Mouse (Mus musculus) bone marrow, adult 2 months (tissue): Measurements from ENCODE around the gene Ipo5.

ENCODE experiments used
- CTCF ChIP-seq: fragments of 200-500 bp; IDR thresholded peaks from 2 replicates; pipeline ENCODE4 v1.5.1; 2011; ENCODE audit warnings: low read length, control low read depth; ENCODE audit not compliant: control insufficient read depth, insufficient read depth
- POLR2A ChIP-seq: fragments of 200-500 bp; IDR thresholded peaks from 2 replicates; pipeline ENCODE4 v1.6.1; 2011; ENCODE audit warnings: low read depth, mild to moderate bottlenecking, control low read depth, low read length, borderline replicate concordance; ENCODE audit not compliant: control insufficient read depth

DNA sequence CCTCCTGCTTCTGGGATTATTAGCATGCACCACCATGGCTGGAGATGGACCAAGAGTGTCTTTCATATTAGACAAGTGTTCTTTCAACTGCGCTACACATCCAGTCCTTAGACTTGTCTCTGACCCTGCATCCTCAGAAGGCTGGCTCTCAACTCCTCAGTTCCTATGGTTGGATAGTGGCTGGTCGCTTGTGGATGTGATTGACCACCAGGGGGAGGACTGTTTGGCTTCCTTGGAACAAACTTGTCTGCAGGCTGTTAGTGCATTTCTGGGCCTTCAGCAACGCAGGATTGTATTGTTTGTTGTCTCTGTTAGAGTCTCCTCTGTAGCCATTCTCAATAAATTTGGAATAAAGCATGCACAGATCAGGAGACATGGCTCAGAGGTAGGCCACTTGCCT is 68.5 kb downstream of the Ipo5 start:
- 0 out of 2 replicates have a peak, but pooled peaks have one; percentile 26 for TF ChIP-seq CTCF
- TF ChIP-seq POLR2A, result no peak
